Mouse (Mus musculus): ENCODE results near the gene Gys2. TPM values are rescaled to one million over a fixed set of nuclear protein-coding genes. Genes with fewer than 3 reads are reported as not detected.
A peak's percentile ranks its signal among the peaks of the same experiment; 100 is the strongest.
"Not testable (repeated sequence)": the region's sequence is repeated elsewhere in the genome, so short reads cannot be mapped to it uniquely, and the experiment has no call there.

Gene Gys2
- not detected for total RNA-seq (2021)

DNA sequence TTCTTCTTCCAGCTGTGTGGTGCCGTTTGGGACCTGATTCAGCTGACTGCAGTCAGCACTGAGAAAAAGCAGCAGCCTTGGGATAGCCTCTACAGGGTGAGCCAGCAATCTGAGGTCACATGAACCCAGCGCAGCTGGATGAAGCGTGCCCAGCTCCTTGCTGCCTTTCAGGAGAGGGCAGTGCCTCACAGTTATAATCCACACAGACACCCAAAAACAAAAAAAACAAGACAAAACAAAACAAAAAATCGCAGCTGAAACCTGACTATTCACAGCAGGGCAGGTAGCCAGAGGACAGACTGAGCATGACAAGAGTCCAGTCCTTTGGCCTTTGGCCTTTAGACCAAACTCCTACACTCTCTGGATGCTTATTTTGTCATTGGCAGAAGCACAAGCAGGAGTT lies at the start of gene Gys2:
Gene Gys2 (minus strand): TSS at position 309 of the 403 bp plus-strand sequence.
- intact Hi-C loops (cut with DNase I), result no loop called here

DNA sequence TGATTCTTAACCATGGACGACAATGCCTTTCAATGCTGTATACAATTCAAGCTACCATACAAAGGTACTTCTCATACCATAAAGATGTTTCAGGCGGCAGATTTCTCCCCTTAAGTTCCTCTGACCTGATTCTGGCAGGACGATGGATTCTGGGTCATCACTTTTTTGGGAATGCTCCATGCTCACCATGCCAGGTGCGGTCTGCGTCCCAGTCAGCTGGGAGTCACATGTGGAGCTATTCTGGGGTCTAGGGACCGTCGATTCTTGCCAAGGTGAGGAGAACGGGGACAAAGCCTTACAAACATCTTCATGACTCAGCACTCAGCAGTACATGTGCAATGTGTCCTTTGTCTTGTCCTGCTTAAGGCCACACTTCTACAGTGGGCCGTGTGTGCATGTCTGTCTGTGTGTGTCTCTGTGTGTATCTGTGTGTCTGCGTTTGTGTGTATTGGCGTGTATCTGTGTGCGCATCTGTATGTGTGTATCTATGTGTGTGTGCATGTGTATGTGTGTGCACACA lies 48.7 kb upstream of the Gys2 start:
- no peak for DNase-seq (ENCODE audit: low spot score in 2 of 2)
- intact Hi-C loops (cut with DNase I), result loop anchor here (10.0 kb wide), 1 partner anchor 443 kb away; the partner anchor contains the start of gene St8sia1

More for the DNA sequence above, at the start of gene Gys2:
- DNase-seq (ENCODE audit: low spot score in 2 of 2), result no peak

DNA sequence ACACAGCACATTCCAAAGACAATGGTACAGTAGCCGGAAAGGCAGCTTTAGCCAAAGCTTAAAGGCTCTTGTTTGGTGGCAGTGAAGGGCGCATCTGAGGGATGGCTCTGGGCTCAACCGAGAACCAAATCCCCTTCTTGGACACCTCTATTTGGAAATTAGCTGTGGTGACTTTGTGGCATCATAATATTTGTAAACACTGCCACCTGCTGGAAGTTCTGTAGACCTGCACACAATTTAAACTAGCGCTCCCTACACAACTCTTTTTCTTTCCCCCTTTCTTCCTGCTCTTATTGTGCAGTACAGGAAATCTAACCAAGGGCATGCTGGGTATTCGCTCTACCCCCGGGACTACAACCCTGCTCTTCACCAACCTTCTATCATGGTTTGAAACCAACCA lies 46.2 kb upstream of the Gys2 start:
- DNase-seq (ENCODE audit: low spot score in 2 of 2), result no peak
- intact Hi-C loops (cut with DNase I), result loop anchor here (5.0 kb wide), 2 partner anchors 42 to 157 kb away; no protein-coding TSS in a partner anchor

DNA sequence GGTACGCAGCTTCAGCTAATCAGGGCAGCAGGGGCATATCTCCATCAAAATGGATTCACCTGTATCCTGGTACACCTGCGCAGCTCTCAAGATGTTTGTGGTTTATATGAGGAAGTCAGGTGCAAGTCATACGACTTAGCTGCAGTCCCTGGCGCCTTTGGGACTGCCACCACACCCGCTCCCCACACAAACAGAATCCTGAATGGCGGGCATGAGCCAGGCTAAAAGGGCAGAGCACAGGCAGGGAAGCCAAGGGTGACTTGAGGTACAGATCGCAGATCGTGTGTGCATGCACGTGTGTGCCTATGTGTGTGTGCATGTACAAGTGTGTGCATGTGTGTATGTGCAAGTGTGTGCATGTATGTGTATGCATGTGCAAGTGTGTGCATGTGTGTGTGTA lies 42.5 kb upstream of the Gys2 start:
- intact Hi-C loops (cut with DNase I), result loop anchor here (5.0 kb wide), 2 partner anchors 38 to 153 kb away; no protein-coding TSS in a partner anchor

DNA sequence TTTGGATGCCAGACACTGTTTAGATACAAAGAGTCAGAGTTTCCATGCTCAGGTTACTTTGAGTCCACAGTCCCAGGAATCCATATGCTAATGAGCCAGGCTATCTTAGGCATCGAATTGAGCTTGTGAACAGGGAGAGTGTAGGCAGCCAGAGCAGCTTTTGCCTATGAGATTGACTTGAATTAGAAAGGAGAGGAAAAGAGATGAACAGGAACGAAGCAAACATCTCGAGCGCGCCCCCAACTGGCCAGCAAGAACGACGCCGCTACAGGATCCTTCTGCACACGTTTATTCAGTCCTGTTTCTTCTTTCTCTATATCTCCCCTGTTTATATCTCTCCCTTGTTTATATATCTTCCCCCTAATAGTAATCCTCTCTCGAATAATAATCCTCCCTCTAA lies 42.0 kb upstream of the Gys2 start:
- intact Hi-C loops (cut with DNase I), result loop anchor here (5.0 kb wide), 2 partner anchors 38 to 153 kb away; no protein-coding TSS in a partner anchor
- peak; percentile 73 to 75 for DNase-seq (ENCODE audit: low spot score in 2 of 2)

More for the DNA sequence above, 42.5 kb upstream of the Gys2 start:
- DNase-seq (ENCODE audit: low spot score in 2 of 2), result not testable (repeated sequence)

DNA sequence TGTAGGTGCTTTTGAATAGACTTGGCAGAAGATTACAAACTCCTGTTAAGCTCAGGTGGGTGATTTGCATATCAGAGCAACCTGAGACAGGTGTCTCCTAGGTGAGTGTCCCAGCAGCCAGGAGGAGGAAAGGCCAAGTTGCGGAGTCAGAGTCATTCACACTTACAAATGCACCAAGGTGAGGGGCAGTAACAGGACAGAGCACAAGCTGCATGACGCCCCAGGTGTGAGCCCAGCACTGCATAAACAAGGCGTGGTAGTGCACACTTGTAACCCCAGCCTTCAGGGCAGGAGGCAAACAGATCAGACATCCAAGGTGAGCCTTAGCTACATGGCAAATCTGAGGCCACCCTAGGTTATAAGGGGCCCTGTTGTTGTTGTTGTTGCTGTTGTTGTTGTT lies 40.0 kb upstream of the Gys2 start:
- intact Hi-C loops (cut with DNase I), result no loop called here
- DNase-seq (ENCODE audit: low spot score in 2 of 2), result no peak

DNA sequence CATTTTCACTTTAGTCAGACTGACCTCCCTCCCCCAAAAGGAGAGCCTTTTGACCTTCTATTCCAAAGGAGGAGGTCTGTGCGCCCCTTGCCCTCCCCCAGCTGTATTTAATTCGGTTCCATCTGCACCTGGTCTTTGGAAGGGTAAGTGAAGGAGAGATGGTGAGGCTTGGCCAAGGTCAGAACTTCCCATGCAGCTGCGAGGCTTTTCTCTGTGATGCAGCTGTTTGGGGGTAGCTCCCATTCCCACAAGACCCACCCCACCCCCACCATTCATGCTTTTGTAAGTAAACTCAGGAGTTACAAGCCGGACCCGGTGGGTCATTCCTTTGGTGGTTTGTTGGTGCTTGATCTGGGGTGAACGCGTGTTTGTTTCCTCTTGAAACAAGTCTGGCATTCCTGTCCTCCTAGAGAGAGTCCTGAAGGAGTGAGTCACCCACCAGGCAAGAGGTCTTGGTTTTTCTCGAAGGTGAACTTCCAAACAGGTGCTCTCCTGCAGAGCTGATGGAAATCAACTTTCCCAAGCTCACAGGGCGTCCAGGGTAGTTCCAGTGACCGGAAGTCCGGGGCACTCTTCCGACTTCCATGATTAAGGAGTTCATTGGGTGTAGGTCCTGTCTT lies 38.7 kb upstream of the Gys2 start:
- intact Hi-C loops (cut with DNase I), result no loop called here
- DNase-seq (ENCODE audit: low spot score in 2 of 2), result no peak

DNA sequence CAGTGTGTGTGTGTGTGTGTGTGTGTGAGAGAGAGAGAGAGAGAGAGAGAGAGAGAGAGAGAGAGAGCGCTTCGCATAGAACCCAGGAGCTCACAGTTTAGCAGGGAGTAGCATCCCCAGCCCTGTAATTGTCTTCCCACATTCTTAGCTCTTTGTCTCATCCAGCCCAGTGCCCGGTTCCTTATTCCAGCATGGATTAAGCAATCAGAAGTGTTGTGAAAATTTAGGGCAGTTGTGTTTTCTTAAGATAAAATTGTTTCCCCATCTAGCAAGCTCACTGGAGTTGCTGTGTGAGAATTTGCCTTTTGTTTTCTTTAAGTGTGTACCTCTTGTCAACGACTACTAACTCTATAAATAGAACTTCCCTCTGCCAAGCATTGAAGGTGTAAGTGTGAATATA lies 35.8 kb upstream of the Gys2 start:
- DNase-seq (ENCODE audit: low spot score in 2 of 2), result no peak
- intact Hi-C loops (cut with DNase I), result no loop called here

DNA sequence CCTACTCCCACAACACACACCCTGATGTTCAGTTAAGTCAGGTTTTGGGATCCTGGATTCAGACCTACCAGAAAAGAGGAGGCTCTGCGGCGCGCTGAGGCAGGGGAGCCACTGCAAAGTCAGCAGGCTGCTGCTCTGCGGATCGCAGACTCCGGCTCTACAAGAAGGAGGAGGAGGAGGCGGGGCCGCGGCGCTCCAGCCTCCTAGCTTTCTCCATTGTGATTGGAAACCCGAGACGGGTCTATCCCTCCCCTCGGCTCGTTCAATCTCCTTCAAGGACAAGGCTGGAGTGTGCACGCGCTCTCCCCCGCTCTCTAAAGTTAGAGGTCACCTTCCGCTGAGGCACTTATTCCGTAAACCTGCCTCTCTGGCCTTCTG lies 34.9 kb upstream of the Gys2 start, which contains the start of gene Ldhb:
Gene Ldhb (minus strand): TSS at position 173 of the 378 bp plus-strand sequence.
- intact Hi-C loops (cut with DNase I), result loop anchor here (2.0 kb wide), 1 partner anchor 121 kb away; the partner anchor contains the start of genes Golt1b and Recql
- peak; percentile 89 to 91 for DNase-seq (ENCODE audit: low spot score in 2 of 2)

DNA sequence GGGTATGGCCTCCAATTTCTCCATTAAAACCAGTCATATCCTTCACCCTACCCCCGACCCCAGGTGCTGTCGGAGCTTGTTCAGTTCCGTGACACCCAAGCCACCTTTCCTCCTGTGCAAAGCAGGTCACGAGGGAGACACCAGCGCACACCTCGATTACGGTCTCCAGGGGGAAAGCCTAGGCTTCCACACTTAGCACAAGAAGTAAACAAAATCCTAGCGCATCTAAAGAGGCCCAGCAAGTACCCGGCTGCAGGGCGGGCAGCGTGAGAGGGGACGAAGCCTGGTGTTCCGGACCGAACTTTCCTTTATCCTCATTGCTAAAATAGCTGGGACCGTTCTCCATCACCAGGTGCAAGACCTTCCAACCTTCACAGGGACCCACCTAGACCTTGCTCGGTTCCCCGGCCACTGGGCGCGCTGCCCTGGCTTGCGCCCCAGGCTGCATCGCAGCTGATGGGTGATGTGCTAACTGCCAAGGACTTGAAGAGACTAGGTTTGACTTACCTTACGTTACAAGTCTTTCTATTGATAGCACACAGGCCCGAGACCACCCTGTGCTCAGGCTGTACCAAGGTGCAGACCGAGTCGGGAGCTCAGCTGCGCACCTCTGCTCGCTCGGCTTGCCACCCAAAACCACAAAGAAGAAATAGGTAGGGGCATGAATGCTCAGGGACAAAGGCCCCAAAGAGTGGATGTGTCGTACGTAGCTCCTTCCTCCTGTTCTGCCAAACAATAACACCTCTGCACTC lies 34.3 kb upstream of the Gys2 start:
- peak; percentile 21 to 58 for DNase-seq (ENCODE audit: low spot score in 2 of 2)
- intact Hi-C loops (cut with DNase I), result loop anchor here (2.0 kb wide), 1 partner anchor 120 kb away; the partner anchor contains the start of genes Golt1b and Recql

DNA sequence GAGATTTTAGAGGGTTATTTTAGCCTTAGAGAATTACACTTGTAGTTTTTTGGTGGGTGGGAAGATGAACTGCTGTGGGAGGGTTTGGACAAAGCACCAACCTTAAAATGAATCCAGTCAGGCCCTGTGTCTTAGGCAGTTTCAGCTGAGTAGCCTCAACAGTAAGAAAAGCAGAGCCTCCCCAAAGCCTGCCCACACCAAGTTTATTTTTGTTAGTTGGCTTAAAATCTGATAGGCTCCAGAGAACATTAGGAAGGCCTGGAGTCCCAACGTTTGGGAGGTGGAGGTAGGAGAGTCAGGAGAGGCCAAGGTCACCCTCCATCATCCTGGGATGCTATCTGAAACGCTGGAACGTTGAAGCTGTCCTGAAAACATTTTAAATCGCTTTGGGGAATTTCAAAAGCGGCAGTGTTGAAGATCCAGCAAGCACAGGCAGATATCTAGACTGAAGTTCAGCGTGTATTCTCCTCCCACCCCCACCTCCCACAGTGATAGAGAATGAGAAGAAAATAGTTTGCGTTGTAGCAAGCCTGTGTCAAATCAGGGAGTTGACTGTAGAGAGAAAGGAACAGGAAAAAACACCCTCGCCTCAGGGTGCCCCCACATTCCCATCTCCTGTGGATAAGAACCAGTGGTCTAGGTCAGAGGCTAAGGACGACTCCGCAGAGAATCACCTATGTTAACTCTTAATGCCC lies 33.6 kb upstream of the Gys2 start:
- intact Hi-C loops (cut with DNase I), result loop anchor here (2.0 kb wide), 1 partner anchor 120 kb away; the partner anchor contains the start of genes Golt1b and Recql
- DNase-seq (ENCODE audit: low spot score in 2 of 2), result peak; percentile 34 to 50

DNA sequence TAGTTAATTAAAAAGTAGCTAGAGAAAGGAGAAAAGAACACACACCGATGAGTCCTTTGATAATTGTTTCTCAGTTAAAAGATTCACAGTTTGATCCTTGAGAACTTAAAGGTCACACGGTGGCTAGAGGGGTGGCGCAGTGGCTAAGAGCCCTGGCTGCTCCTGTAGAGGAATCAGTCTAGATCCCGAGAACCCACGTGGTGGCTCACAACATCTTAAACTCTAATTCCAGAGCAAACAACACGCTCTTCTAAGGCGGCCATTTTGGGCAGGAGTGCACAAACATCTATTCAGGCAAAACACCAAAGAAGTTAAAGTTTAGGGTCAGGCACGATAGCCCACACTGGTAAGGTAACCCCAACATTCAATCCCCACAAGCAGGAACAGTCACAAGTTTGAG lies 30.7 kb upstream of the Gys2 start:
- intact Hi-C loops (cut with DNase I), result no loop called here
- DNase-seq (ENCODE audit: low spot score in 2 of 2), result no peak

DNA sequence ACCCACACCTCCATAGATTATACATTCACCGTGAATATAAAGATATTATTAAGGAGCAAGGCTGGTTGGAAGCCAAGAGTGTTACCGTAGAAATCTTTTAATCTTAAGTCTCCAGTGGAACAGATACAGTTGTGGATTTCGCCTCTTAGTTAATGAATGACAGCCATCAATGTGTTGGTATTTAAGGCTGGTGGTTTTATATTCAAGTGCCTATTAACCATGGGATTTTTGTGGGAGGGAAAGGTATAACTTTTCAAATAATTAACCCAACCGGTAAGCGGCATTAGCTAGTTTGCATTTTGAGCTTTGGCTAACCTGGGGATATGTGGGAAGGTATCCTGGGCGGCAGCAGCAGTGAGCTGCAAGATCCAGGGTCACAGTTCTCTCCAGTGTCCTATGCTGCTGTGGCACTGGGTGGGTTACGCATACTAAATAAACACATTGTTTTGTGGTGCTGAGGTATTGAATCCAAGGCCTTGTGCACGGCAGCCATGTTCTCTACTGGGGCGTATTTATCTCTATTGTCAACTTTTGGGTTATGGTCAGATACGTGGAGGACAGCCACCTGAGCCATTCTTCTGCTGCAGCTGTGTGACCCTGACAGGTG lies 29.7 kb upstream of the Gys2 start:
- DNase-seq (ENCODE audit: low spot score in 2 of 2), result no peak
- intact Hi-C loops (cut with DNase I), result no loop called here

DNA sequence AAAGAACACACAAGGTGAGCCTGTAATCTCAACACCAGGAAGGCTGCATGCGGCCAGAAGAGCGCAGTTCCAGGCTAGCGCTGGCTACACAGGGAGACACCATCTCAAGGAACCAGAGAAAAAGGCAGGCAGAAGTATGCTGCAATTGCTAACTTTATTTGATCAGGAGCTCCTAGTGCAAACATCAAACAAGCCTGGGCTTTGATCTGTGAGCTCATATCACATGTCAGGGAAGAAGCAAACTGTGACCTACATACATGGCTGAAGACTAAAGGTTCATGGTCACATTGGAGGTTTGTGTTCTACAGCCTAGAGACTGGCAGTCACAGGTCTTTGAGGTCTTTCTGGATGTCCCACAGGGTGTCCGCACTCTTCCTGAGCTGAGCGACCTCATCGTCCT lies 17.2 kb upstream of the Gys2 start:
- intact Hi-C loops (cut with DNase I); DNase-seq (ENCODE audit: low spot score in 2 of 2): not testable (repeated sequence)

DNA sequence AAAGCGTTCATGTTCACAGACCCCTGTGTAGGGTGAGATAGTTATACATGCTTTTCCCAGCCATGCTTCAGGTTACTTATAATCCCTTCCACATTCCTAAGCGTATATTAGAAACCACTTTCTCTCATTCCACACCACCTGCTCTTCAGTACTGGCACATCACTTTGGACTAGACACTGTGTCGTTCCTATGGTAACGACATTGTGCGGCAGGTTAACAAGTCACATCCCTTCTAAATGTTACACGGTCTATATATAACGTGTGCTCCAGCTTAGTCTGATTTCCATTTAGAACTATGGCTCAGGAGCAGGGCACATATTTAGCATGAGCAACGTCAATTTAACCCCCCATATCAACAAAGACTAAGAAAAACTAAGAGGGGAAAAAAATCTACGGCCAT lies 14.7 kb upstream of the Gys2 start:
- intact Hi-C loops (cut with DNase I), result no loop called here

DNA sequence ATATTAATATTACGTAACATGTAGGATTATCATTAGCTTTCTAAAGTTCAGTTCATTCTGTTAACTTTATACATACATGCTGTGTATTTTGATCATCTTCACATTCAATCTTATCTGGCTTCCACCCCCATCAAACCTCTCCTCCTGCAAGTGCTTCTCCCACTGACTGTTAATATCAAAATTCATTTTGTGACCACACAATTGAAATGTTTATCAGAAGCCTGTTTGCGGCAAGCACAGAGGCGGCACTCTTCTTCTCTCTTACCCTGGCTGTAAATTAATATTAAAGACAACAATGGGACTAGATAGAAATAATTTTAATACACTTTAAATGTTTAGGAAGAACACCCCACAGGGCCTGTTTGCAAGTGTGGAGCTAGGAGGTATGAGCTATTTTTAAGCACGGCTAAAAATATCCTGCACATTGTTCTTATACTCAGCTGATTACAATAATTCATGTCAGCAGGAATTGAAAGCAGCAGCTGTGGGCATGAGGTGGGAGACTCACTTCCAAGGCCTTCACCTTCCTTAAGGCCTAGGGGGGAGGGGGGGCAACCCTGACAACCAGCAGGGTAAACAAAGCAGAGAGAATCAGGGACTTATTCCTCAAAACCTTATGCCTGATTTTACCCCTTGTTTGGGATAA lies 12.7 kb upstream of the Gys2 start:
- no peak for DNase-seq (ENCODE audit: low spot score in 2 of 2)
- intact Hi-C loops (cut with DNase I), result no loop called here

More for the DNA sequence above, 14.7 kb upstream of the Gys2 start:
- no peak for DNase-seq (ENCODE audit: low spot score in 2 of 2)

DNA sequence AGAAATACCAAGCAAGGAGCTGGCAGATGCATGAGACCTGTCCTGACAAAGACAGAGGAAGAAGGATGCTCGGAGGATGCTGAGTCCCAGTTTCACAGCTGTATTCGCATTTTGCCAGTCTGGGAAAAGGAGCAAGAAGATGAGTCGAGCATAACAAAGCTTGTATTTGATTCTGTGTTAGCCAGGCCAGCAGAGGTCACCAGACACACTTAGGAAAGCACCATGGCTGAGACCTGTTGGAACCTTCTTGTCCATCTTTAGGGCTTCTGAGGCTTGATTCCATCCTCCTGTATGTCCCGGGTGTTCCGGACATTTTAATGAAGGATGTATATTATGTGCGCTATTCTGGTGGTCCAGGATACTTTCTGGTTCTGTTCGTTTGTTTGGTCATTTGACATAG lies 4.3 kb upstream of the Gys2 start:
- no peak for DNase-seq (ENCODE audit: low spot score in 2 of 2)
- intact Hi-C loops (cut with DNase I), result loop anchor here (5.0 kb wide), 1 partner anchor 40 kb away; no protein-coding TSS in a partner anchor

DNA sequence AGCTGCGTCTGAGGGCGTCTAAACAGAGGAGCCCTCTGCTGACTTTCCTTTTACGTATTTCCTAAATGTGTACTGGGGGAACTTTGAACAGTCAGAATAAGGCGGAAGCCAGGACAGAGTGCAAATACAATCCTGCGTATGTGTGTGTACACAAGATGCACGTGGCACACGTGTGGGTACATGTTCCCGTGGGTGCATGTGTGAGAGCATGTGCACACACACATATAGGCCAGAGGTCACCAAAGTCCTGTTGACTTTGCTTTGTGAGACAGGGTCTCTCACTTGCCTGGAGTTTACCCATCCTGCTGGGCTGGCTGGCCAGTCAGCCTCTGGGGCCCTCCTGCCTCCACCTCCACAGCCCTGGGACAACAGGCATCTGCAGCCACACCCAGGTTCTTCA lies 1.8 kb downstream of the Gys2 start:
- intact Hi-C loops (cut with DNase I), result no loop called here
- no peak for DNase-seq (ENCODE audit: low spot score in 2 of 2)

DNA sequence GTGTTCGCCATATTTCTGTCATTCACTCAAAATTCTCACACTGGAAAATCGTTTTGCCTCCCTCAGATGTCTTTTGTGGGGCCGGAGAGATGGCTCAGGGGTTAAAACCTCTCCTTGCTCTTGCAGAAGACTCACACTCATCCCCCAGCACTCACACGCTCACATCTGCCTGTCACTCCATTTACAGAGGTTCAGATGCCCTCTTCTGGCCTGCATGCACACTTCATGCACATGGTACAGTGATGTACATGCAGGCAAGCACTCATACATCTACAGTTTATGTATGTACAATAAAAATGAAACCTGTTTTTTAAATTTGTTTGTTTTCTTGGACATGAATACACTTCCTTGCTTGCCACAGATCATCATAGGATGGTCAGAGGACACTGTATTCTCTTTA lies 3.3 kb downstream of the Gys2 start:
- intact Hi-C loops (cut with DNase I), result loop anchor here (10.0 kb wide), 1 partner anchor 105 kb away; no protein-coding TSS in a partner anchor
- no peak for DNase-seq (ENCODE audit: low spot score in 2 of 2)
